Mouse (Mus musculus) hindbrain, postnatal 0 days (tissue): Measurements from ENCODE around the gene Smco4. TPM values are rescaled to one million over a fixed set of nuclear protein-coding genes. Genes with fewer than 3 reads are reported as not detected.

Experiments
- ATAC-seq: fragments of 200-750 bp; cut with Nextera tagmentation; 2 replicates; pipeline ENCODE4 v1.8.0; 2017; ENCODE audit warnings: mild to moderate bottlenecking, moderate TSS enrichment, moderate library complexity
- DNase-seq: peaks from one replicate; pipeline ENCODE4 v3.0.0-alpha.2; 2015; ENCODE audit warnings: low spot score
- H3K27ac ChIP-seq: fragments of 300-500 bp; sonication (generic); 2 replicates; pipeline ENCODE4 v1.5.1; 2014; ENCODE audit warnings: mild to moderate bottlenecking
- H3K27me3 ChIP-seq: fragments of 300-500 bp; sonication (generic); 2 replicates; pipeline ENCODE4 v1.6.1; 2014; ENCODE audit warnings: low read length, mixed read lengths; ENCODE audit not compliant: insufficient read depth
- H3K36me3 ChIP-seq: fragments of 300-500 bp; sonication (generic); 2 replicates; pipeline ENCODE4 v1.6.1; 2014; ENCODE audit warnings: low read length, mixed read lengths; ENCODE audit not compliant: insufficient read depth
- H3K4me1 ChIP-seq: fragments of 300-500 bp; sonication (generic); 2 replicates; pipeline ENCODE4 v1.6.1; 2014; ENCODE audit warnings: antibody characterized with exemption, low read length, mixed read lengths; ENCODE audit not compliant: insufficient read depth
- H3K4me2 ChIP-seq: fragments of 300-500 bp; sonication (generic); 2 replicates; pipeline ENCODE4 v1.6.1; 2014; ENCODE audit warnings: low read depth, mild to moderate bottlenecking, low read length, moderate library complexity, mixed read lengths
- H3K4me3 ChIP-seq: fragments of 300-500 bp; sonication (generic); 2 replicates; pipeline ENCODE4 v1.5.1; 2014; ENCODE audit warnings: low read length
- H3K9ac ChIP-seq: fragments of 300-500 bp; sonication (generic); replicated peaks from 2 replicates; pipeline ENCODE4 v1.6.1; 2014; ENCODE audit warnings: mild to moderate bottlenecking, low read length, moderate library complexity, mixed read lengths
- H3K9me3 ChIP-seq: fragments of 300-500 bp; sonication (generic); 2 replicates; pipeline ENCODE4 v1.6.1; 2016; ENCODE audit warnings: low read length, mixed read lengths
- CTCF ChIP-seq: IDR thresholded peaks from 2 replicates; pipeline ENCODE4 v1.5.1; 2016; ENCODE audit warnings: antibody characterized with exemption, control low read depth, low read depth
- WGBS: fragments of 180-500 bp; shearing (Covaris S2); extraction: QIAGEN DNeasy Blood & Tissue Kit; methylation state at CpG from one replicate; pipeline ENCODE4 v1.1.7; 2014; 5-methylcytosine and 5-hydroxymethylcytosine counted together
- polyA plus RNA-seq: library from polyadenylated mRNA; unstranded; fragments of >200 nt; fragmentation: Nextera tagmentation; extraction: Ambion mirVana; gene quantifications from 2 replicates; pipeline ENCODE4 v1.2.1, GENCODE M21; 2015
- total RNA-seq: library from RNA; depleted of rRNA; stranded (reverse); fragments of >200 nt; gene quantifications from 2 replicates; pipeline ENCODE4 v1.2.3, GENCODE M21; 2014; rRNA removed

Gene Smco4
- total and polyA plus RNA-seq, 2 experiments from 2014 or later, result 0.60 to 6.1 TPM

GRCm38 (mm10) chr9:15580176-15580575, 86.9 kb downstream of the Smco4 start:
- H3K27ac ChIP-seq, result no peak overlapping the region
- H3K4me3 ChIP-seq, result no peak overlapping the region
- WGBS, result 52% methylated on average over 6 of the region's 6 CpGs
- no peaks in the 10 kb centered on the region for H3K27me3 ChIP-seq
- DNase-seq (no peak), ATAC-seq (no peak)
- no peaks in the 10 kb centered on the region for H3K9me3 ChIP-seq
- no peak overlapping the region for H3K9ac ChIP-seq
- TF ChIP-seq CTCF, result no peak
- H3K4me2 ChIP-seq, result no peak overlapping the region
- H3K36me3 ChIP-seq, result no peaks in the 10 kb centered on the region
- no peaks in the 10 kb centered on the region for H3K4me1 ChIP-seq

DNA sequence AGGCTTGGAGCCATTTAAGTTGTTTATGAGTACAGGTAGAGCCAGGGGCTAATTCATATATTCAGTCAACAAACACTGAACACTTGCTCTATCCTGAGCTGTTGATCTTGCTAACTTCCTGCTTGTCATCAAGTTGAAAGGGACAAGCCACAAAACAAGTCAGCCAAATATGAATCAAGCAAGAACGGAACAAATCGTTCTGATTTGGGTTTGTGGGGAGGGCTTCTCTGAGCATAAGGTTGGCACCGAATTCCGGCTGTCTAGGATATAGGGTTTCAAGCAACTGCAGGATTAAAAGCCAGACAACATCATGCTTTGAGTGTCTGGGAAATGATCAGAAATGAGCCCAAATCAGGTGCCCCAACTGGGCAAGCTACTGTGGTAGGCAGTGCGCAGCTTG, 88.8 kb downstream of the Smco4 start:
- Histone ChIP-seq H3K4me1 (no peaks in the 10 kb centered on the region), H3K4me2 (no peak overlapping the region), H3K27me3 (no peaks in the 10 kb centered on the region), H3K27ac (no peak overlapping the region), H3K4me3 (no peak overlapping the region), H3K9ac (no peak overlapping the region), H3K36me3 (no peaks in the 10 kb centered on the region), H3K9me3 (no peaks in the 10 kb centered on the region)
- ATAC-seq (no peak), DNase-seq (no peak)
- no peak for TF ChIP-seq CTCF
- WGBS, result 89% methylated on average over 5 of the region's 5 CpGs

- ATAC-seq (no peak), DNase-seq (no peak)
- Histone ChIP-seq H3K4me2 (no peak overlapping the region), H3K36me3 (no peaks in the 10 kb centered on the region), H3K4me1 (no peaks in the 10 kb centered on the region), H3K9ac (no peak overlapping the region), H3K9me3 (no peaks in the 10 kb centered on the region), H3K27ac (no peak overlapping the region), H3K27me3 (no peaks in the 10 kb centered on the region), H3K4me3 (no peak overlapping the region)
- WGBS, result 89% methylated on average over 9 of the region's 9 CpGs
- TF ChIP-seq CTCF, result no peak
Observed at GRCm38 (mm10) chr9:15584209-15584608, 91.0 kb downstream of the Smco4 start.

GRCm38 (mm10) chr9:15585956-15586355, 92.7 kb downstream of the Smco4 start:
- Histone ChIP-seq H3K4me3 (no peak overlapping the region), H3K4me1 (no peaks in the 10 kb centered on the region), H3K36me3 (no peaks in the 10 kb centered on the region), H3K9me3 (no peaks in the 10 kb centered on the region), H3K27me3 (no peaks in the 10 kb centered on the region), H3K27ac (no peak overlapping the region), H3K4me2 (no peak overlapping the region), H3K9ac (no peak overlapping the region)
- 100% methylated on average over 1 of the region's 1 CpGs for WGBS
- no peak for ATAC-seq
- DNase-seq, result no peak
- no peak for TF ChIP-seq CTCF

DNA sequence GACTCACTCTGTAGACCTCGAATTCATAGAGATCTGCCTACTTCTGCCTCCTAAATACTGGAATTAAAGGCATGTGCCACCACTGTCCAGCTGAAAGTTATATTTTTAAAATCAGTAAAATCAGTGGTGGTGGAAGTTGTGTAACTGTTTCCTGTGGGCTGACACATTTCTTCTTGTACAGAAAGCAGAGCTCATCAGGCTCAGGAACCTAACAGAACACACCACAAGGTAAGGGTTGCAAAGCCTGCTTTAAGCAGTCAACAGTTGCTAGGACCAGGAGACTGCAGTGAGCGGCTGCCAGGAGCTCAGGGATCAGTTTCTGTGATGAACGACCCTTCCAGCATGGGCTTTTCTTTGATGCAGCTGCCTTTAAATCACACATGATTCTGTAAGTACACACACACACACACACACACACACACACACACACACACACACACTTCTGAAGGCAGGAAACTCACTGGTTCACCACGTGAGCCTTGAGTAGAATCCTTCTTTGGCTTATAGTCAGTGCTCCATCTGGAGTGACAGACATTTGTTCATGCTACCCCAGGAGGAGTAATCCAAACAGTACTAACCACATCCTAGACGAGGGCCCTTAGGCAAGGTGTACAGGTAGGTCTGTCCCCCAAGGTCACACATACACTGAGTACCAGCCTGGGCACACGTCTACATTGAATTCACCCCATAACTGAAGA, 94.1 kb downstream of the Smco4 start:
- no peak overlapping the region for H3K4me3 ChIP-seq
- no peak overlapping the region for H3K4me2 ChIP-seq
- ATAC-seq (no peak), DNase-seq (no peak)
- H3K9me3 ChIP-seq, result no peaks in the 10 kb centered on the region
- no peak overlapping the region for H3K27ac ChIP-seq
- TF ChIP-seq CTCF, result no peak
- H3K27me3 ChIP-seq, result no peaks in the 10 kb centered on the region
- H3K9ac ChIP-seq, result no peak overlapping the region
- no peaks in the 10 kb centered on the region for H3K36me3 ChIP-seq
- H3K4me1 ChIP-seq, result no peaks in the 10 kb centered on the region
- 64% methylated on average over 6 of the region's 6 CpGs for WGBS

GRCm38 (mm10) chr9:15594148-15594547, 100.9 kb downstream of the Smco4 start:
- no peak for TF ChIP-seq CTCF
- no peaks in the 10 kb centered on the region for H3K27me3 ChIP-seq
- H3K4me3 ChIP-seq, result no peak overlapping the region
- H3K9me3 ChIP-seq, result no peaks in the 10 kb centered on the region
- no peaks in the 10 kb centered on the region for H3K36me3 ChIP-seq
- no peak overlapping the region for H3K27ac ChIP-seq
- DNase-seq (no peak), ATAC-seq (no peak)
- H3K9ac ChIP-seq, result no peak overlapping the region
- 89% methylated on average over 4 of the region's 4 CpGs for WGBS
- no peak overlapping the region for H3K4me2 ChIP-seq
- H3K4me1 ChIP-seq, result no peaks in the 10 kb centered on the region

Other genes with a start within 250 kb of the Smco4 start
- 21.9 and 28.8 TPM in 2 replicates for gene Med17, start 213.5 kb upstream of the Smco4 start, total RNA-seq
- 19.0 and 22.1 TPM in 2 replicates for gene Med17, start 213.5 kb upstream of the Smco4 start, polyA plus RNA-seq
- gene Taf1d, start 187.2 kb upstream of the Smco4 start, total RNA-seq, result 34.6 and 72.7 TPM in 2 replicates
- 46.3 and 54.9 TPM in 2 replicates for gene Taf1d, start 187.2 kb upstream of the Smco4 start, polyA plus RNA-seq
- gene 4931406C07Rik, start 187.0 kb upstream of the Smco4 start, total RNA-seq, result 11.0 and 11.1 TPM in 2 replicates
- 14.8 and 15.7 TPM in 2 replicates for gene 4931406C07Rik, start 187.0 kb upstream of the Smco4 start, polyA plus RNA-seq
- 16.6 and 18.6 TPM in 2 replicates for gene Cep295, start 135.6 kb upstream of the Smco4 start, total RNA-seq
- 10.0 and 10.3 TPM in 2 replicates for gene Cep295, start 135.6 kb upstream of the Smco4 start, polyA plus RNA-seq
- 0.75 and 1.7 TPM in 2 replicates for gene Deup1, start 134.5 kb downstream of the Smco4 start, total RNA-seq
- gene Deup1, start 134.5 kb downstream of the Smco4 start, polyA plus RNA-seq, result 2.4 and 2.6 TPM in 2 replicates
- gene Slc36a4, start 216.3 kb downstream of the Smco4 start, total RNA-seq, result 43.6 and 47.4 TPM in 2 replicates
- gene Slc36a4, start 216.3 kb downstream of the Smco4 start, polyA plus RNA-seq, result 23.7 and 26.7 TPM in 2 replicates